Mouse (Mus musculus) CH12.LX (cell line): ENCODE measurements around the gene Begain.

ENCODE experiments used
- EP300 ChIP-seq: IDR thresholded peaks from 2 replicates; pipeline ENCODE4 v1.6.1; 2011; ENCODE audit warnings: low read length, improper control_type of control experiment
- HCFC1 ChIP-seq: IDR thresholded peaks from 2 replicates; pipeline ENCODE4 v1.6.1; 2012; ENCODE audit warnings: low read depth, mild to moderate bottlenecking, inconsistent platforms, low read length, improper control_type of control experiment
- MXI1 ChIP-seq: IDR thresholded peaks from 2 replicates; pipeline ENCODE4 v1.6.1; 2011; ENCODE audit warnings: mild to moderate bottlenecking, low read depth, low read length, improper control_type of control experiment
- POLR2A ChIP-seq: IDR thresholded peaks from 2 replicates; pipeline ENCODE4 v1.6.1; 2011; ENCODE audit warnings: low read depth, mild to moderate bottlenecking, improper control_type of control experiment, low read length
- USF2 ChIP-seq: conservative IDR thresholded peaks from 2 replicates; pipeline ENCODE4 v1.6.1; 2011; ENCODE audit warnings: low read depth, low read length, improper control_type of control experiment

DNA sequence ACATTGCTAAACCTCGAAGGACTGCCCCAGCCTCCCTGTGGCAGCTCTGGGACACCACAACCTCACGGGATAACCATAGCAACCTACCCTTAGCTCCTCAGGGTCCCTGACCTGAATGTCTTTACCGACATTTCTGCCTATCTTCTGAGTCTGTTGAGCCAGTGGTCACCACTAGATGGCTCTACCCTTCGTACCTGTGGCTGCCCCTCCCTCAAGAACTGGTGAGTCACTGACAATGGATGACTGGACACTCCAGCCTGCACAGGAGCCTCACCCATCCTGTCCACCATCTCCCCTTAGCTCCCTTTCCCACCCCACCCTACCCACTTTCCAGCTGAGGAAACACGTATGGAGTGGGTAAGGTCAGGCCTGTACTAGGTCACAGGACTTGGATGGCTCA is 23.5 kb downstream of the Begain start:
- TF ChIP-seq USF2 (no peak), MXI1 (no peak), POLR2A (no peak), HCFC1 (no peak), EP300 (no peak)
